ENCODE assay signal across 8 mouse cellular contexts in genomic region chr13:45239153-45239552, GRCm38 (mm10).
DNase-seq lines count a peak whose midpoint lies in the region; ATAC-seq and TF ChIP-seq lines count a peak whose summit lies in the region.
"Had no signal": no experiment of that assay in that cellular context is flagged by ENCODE, and none has a peak within 500 bp of the region (broad histone marks: within the 10 kb centered on the region; RNA-seq: fewer than 3 reads in every experiment).

No protein-coding gene starts in this region.

- TF ChIP-seq EP300 in lung, postnatal 0 days (IDR thresholded peaks at IDR 0.05) = no peak
- TF ChIP-seq EP300 in liver, postnatal 0 days (IDR thresholded peaks at IDR 0.05; ENCODE audit: low read depth) = no peak

- H3K4me1 ChIP-seq in midbrain, embryonic 13.5 days (replicated peaks) = peaks cover 11% of the 10 kb centered on the region; the same call in 1 of the 2 replicates
- H3K4me1 ChIP-seq in midbrain, embryonic 11.5 days (ENCODE audit: control insufficient read depth, insufficient read depth, low read length) = no peaks in the 10 kb centered on the region
- H3K4me1 ChIP-seq in lung, postnatal 0 days (ENCODE audit: insufficient read depth, low read depth, low read length) = 0 out of 2 replicates have a peak, but pooled peaks cover 3% of the 10 kb centered on the region
- no peaks in the 10 kb centered on the region for H3K4me1 ChIP-seq in liver, postnatal 0 days (ENCODE audit: insufficient read depth)

- 0 out of 2 replicates have a peak overlapping the region, but pooled peaks have one; percentile 7 for H3K27ac ChIP-seq in midbrain, embryonic 13.5 days
- H3K27ac ChIP-seq in midbrain, embryonic 11.5 days (ENCODE audit: low read depth, low read length) = no peak overlapping the region
- H3K27ac ChIP-seq in lung, postnatal 0 days (ENCODE audit: low read length) = no peak overlapping the region
- H3K27ac ChIP-seq in liver, postnatal 0 days (ENCODE audit: low read depth) = no peak overlapping the region
- H3K27ac ChIP-seq: heart, embryonic 13.5 days had no signal

- H3K9me3 ChIP-seq in midbrain, embryonic 13.5 days = no peaks in the 10 kb centered on the region
- H3K9me3 ChIP-seq in midbrain, embryonic 11.5 days (ENCODE audit: control insufficient read depth, low read length) = no peaks in the 10 kb centered on the region
- no peaks in the 10 kb centered on the region for H3K9me3 ChIP-seq in lung, postnatal 0 days (ENCODE audit: low read length)
- peaks cover 11% of the 10 kb centered on the region for H3K9me3 ChIP-seq in liver, postnatal 0 days (ENCODE audit: low read length)

- DNase-seq in midbrain, embryonic 11.5 days (ENCODE audit: low spot score, missing footprints) = no peak
- peak; percentile 56 for DNase-seq in fat pad, adult 2 months (ENCODE audit: extremely low read depth, low read depth, low spot score)
- DNase-seq in kidney, postnatal 10 days = peak; percentile 65
- DNase-seq in lung, postnatal 0 days (ENCODE audit: low spot score) = peak; percentile 32
- DNase-seq in telencephalon, adult 2 months (ENCODE audit: low read depth, low spot score) = peak; percentile 28
- DNase-seq in liver, postnatal 0 days = no peak

- no peak overlapping the region for H3K4me2 ChIP-seq in midbrain, embryonic 13.5 days (replicated peaks)
- no peak overlapping the region for H3K4me2 ChIP-seq in midbrain, embryonic 11.5 days
- no peak overlapping the region for H3K4me2 ChIP-seq in lung, postnatal 0 days (replicated peaks; ENCODE audit: low read depth, low read length)
- H3K4me2 ChIP-seq in liver, postnatal 0 days (ENCODE audit: low read depth, low read length) = no peak overlapping the region
- H3K4me2 ChIP-seq: heart, embryonic 13.5 days had no signal

- no peaks in the 10 kb centered on the region for H3K36me3 ChIP-seq in midbrain, embryonic 13.5 days
- no peaks in the 10 kb centered on the region for H3K36me3 ChIP-seq in midbrain, embryonic 11.5 days (ENCODE audit: control insufficient read depth, insufficient read depth, low read length)
- H3K36me3 ChIP-seq in lung, postnatal 0 days (ENCODE audit: insufficient read depth, low read length) = no peaks in the 10 kb centered on the region
- no peaks in the 10 kb centered on the region for H3K36me3 ChIP-seq in liver, postnatal 0 days (replicated peaks; ENCODE audit: insufficient read depth, low read length)
- H3K36me3 ChIP-seq: heart, embryonic 13.5 days had no signal

- no peak overlapping the region for H3K9ac ChIP-seq in midbrain, embryonic 13.5 days (replicated peaks)
- H3K9ac ChIP-seq in midbrain, embryonic 11.5 days (ENCODE audit: low read length) = no peak overlapping the region
- no peak overlapping the region for H3K9ac ChIP-seq in lung, postnatal 0 days (replicated peaks; ENCODE audit: low read depth)
- no peak overlapping the region for H3K9ac ChIP-seq in liver, postnatal 0 days (replicated peaks)
- H3K9ac ChIP-seq: heart, embryonic 13.5 days had no signal

- 0 out of 2 replicates have a peak, but pooled peaks have one; percentile 20 for ATAC-seq in midbrain, embryonic 13.5 days
- no peak for ATAC-seq in midbrain, embryonic 11.5 days (ENCODE audit: low FRiP score)
- no peak for ATAC-seq in lung, postnatal 0 days
- ATAC-seq in liver, postnatal 0 days = no peak

- no peak overlapping the region for H3K4me3 ChIP-seq in midbrain, embryonic 13.5 days (replicated peaks)
- no peak overlapping the region for H3K4me3 ChIP-seq in midbrain, embryonic 11.5 days (ENCODE audit: low read depth, low read length)
- no peak overlapping the region for H3K4me3 ChIP-seq in lung, postnatal 0 days (ENCODE audit: low read depth, low read length)
- no peak overlapping the region for H3K4me3 ChIP-seq in liver, postnatal 0 days (ENCODE audit: low read depth, low read length)
- H3K4me3 ChIP-seq: heart, embryonic 13.5 days had no signal

- TF ChIP-seq CTCF in lung, postnatal 0 days (IDR thresholded peaks at IDR 0.05) = no peak
- no peak for TF ChIP-seq CTCF in liver, postnatal 0 days (IDR thresholded peaks at IDR 0.05; ENCODE audit: low read depth)

- 75% methylated on average over 9 of the region's 9 CpGs for WGBS in midbrain, embryonic 13.5 days
- WGBS in midbrain, embryonic 11.5 days = 81% methylated on average over 9 of the region's 9 CpGs
- 38% methylated on average over 9 of the region's 9 CpGs for WGBS in lung, postnatal 0 days
- 72% methylated on average over 9 of the region's 9 CpGs for WGBS in liver, postnatal 0 days (ENCODE audit: insufficient replicate concordance)

- no peaks in the 10 kb centered on the region for H3K27me3 ChIP-seq in midbrain, embryonic 13.5 days
- no peaks in the 10 kb centered on the region for H3K27me3 ChIP-seq in midbrain, embryonic 11.5 days (ENCODE audit: control insufficient read depth, insufficient read depth, low read length)
- no peaks in the 10 kb centered on the region for H3K27me3 ChIP-seq in lung, postnatal 0 days (replicated peaks; ENCODE audit: insufficient read depth, low read length)
- H3K27me3 ChIP-seq in liver, postnatal 0 days (ENCODE audit: insufficient read depth, low read length) = peaks cover 71% of the 10 kb centered on the region
- H3K27me3 ChIP-seq: heart, embryonic 13.5 days had no signal

Comparison
In these comparisons a context has a peak if more than half of its experiments do, and no peak if none do; other contexts are left out.
1. DNase-seq: peak in fat pad, adult 2 months (single experiment), kidney, postnatal 10 days (single experiment), lung, postnatal 0 days (single experiment) and telencephalon, adult 2 months (single experiment); none in midbrain, embryonic 11.5 days (single experiment) and liver, postnatal 0 days (single experiment).